Mouse (Mus musculus) thymus, adult 2 months (tissue): Measurements from ENCODE around the gene Ptprg.

Experiments
- CTCF ChIP-seq: fragments of 200-500 bp; IDR thresholded peaks from 2 replicates; pipeline ENCODE4 v1.5.1; 2012; ENCODE audit warnings: mild to moderate bottlenecking, control low read depth, low read length, moderate library complexity, borderline replicate concordance; ENCODE audit not compliant: control insufficient read depth, poor library complexity, insufficient read depth; ENCODE audit errors: extremely low read depth
- POLR2A ChIP-seq: fragments of 200-500 bp; IDR thresholded peaks from 2 replicates; pipeline ENCODE4 v1.6.1; 2012; ENCODE audit warnings: mild to moderate bottlenecking, low read length, control low read depth, moderate library complexity; ENCODE audit not compliant: control insufficient read depth, poor library complexity, insufficient read depth; ENCODE audit errors: extremely low read depth

- TF ChIP-seq POLR2A: no peak
- no peak for TF ChIP-seq CTCF
These were observed 10.3 kb downstream of the Ptprg start for GRCm38 (mm10) chr14:11563656-11564055.
